Mouse (Mus musculus): ENCODE data around the gene Wdr18.

Wdr18 gene

GRCm38 (mm10) chr10:79959847-79960601 is at the start of gene Wdr18:
Wdr18 (plus strand) TSS chr10:79960152.
- DNase-seq, result peak; percentile 99 to 100

DNA sequence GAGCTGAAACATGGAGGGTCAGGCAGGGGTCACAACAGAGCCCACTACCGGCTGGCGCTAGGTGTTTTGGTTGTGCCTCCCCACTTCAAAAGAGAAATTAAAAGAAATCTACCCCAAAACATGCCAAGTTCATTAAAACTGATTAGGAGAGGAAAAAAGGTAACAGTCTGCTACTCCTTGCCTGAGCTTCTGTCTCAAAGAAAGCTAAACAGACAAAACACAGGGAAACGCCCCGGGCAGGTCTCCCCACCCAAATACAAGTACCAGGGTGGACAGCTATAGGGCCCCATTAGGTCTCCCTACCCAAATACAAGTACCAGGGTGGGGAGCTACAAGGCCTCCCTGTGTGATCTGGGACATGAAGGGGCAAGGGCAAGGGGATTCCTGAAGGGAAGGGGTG is 49.4 kb upstream of the Wdr18 start, which contains the start of gene Gm26602:
Gene Gm26602, plus strand, starts transcription at position 301 of the 400 bp plus-strand sequence.
- no peak for DNase-seq

- DNase-seq, result no peak
These were observed 47.5 kb upstream of the Wdr18 start for GRCm38 (mm10) chr10:79912412-79912811.

- DNase-seq, result no peak
These were observed 45.6 kb upstream of the Wdr18 start for GRCm38 (mm10) chr10:79914131-79914947.

DNA sequence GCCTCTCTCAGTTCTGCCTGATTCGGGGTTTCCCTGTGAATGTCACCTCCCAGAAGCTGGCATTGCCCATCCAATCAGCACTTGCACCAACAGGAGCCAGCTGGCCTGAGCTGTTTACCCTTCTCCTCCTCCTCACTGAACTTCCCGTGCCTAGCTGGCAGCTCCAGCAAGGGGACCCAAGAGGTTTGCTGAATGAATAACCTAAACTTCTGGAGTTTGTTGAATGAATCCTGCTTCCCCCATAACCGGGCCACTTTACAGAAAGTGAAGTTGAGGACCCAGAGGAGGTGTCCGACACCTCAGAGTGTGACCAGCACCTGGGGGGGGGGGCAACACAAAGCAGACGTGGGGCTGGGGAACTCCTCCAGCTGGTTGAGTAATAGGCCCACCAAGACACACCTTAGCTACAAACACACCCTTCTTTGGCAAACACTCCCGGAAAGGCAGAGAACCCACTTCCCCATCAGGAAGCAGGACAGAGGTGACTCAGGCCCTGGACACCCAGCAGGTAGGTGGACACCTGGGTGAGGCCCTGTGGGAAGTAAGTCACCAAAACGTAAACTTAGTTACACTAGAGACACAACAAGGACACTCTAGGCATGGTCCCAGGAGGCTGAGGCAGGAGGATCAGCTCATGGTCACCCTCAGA is 44.9 kb upstream of the Wdr18 start:
- DNase-seq, result no peak

GRCm38 (mm10) chr10:79916081-79916480 is 43.9 kb upstream of the Wdr18 start:
- DNase-seq, result no peak

DNA sequence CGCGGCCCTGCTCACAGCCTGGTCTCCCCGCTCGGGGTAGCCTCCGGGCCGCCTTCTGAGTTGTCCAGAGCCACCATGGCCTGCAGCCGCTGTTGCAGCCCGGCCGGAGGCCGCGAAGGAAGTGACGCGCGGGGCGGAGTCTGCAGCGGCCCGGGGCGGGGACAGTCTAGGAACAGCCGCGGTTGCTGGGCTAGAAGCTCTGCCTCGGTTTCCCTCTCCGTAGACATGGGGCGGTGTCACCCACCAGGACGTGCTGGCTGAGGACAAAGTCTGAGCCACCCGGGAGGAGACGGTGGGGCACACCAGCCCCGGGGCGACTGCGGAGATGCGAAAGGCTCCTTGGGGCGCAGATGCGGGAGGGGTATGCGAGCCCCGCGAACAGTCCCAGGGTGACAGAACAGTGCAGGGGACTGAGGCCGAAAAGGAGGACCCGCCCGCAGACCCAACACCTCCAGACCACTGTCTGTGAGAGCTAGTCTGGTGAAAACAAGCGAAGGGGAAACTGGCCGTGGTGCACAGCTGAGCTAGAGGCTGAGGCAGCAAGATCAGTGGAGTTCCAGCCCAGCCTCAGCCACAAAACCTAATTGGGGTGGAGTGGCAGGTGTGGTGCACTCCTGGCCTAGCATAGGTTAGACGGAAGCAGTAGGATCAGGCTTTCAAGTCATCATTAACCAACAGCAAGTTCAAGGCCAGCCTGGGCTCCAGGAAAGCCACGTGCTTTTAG is 43.0 kb upstream of the Wdr18 start, which contains the start of gene Kiss1r:
Gene Kiss1r, plus strand, starts transcription at position 164 of the 724 bp plus-strand sequence.
- peak; percentile 87 to 89 for DNase-seq

DNA sequence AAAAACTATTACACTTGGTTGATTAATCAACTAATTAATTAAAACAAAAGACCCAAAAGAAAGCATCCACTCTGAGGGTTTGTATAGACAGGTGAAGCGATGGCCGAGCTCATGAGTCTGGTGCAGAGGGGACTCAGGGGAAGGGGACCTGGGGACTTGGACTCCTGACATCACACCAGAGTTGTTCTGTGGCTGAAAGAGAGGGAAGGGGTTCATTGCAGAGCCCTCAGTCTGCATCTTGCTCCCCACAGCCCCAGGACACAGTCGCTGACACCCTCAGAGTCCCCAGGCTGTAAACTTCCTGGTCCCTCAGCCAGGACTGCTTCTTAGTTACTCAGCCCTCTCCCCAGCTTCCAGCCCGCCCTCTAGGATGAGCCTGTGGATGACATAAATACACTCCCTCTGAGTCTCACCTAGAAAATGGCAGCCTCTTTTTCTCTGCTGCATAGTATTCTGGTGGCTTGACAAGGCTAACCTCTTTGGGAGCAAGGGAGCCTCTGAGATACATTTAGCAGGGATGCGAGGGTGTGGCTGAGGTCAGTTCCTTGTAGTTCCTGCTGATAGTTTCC is 42.3 kb upstream of the Wdr18 start:
- no peak for DNase-seq

- DNase-seq, result no peak
These were observed 41.5 kb upstream of the Wdr18 start for GRCm38 (mm10) chr10:79918231-79919078.

- DNase-seq, result no peak
These were observed 40.6 kb upstream of the Wdr18 start for GRCm38 (mm10) chr10:79919251-79919849.

GRCm38 (mm10) chr10:79920056-79920890 is 39.7 kb upstream of the Wdr18 start:
- DNase-seq, result no peak

DNA sequence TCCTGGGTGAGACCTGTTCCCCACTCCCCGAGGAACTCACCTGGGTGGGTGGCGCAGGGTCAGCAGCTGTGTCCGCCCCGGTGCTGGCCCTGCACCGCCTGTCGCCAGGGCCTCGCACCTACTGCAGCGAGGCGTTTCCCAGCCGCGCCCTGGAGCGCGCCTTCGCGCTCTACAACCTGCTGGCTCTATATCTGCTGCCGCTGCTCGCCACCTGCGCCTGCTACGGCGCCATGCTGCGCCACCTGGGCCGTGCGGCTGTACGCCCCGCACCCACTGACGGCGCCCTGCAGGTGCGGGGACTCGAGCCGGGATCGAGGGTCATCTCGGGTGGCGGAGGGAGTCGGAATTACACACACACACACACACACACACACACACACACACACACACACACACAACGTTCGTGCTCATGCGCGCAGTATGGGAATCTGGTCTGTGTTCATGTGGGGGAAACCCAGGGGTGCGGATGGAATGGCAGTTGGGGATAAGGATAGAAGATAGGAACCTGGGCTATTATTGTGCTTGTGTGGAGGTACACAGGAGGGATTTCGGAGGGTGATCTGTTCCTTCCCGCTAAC is 38.9 kb upstream of the Wdr18 start, which contains the start of gene R3hdm4:
Gene R3hdm4, minus strand, starts transcription at position 251 of the 578 bp plus-strand sequence.
- DNase-seq, result no peak

DNA sequence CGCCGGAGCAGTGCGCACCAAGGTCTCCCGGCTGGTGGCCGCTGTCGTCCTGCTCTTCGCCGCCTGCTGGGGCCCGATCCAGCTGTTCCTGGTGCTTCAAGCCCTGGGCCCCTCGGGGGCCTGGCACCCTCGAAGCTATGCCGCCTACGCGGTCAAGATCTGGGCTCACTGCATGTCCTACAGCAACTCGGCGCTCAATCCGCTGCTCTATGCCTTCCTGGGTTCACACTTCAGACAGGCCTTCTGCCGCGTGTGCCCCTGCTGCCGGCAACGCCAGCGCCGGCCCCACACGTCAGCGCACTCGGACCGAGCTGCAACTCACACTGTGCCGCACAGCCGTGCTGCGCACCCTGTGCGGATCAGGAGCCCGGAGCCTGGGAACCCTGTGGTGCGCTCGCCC is 38.4 kb upstream of the Wdr18 start:
- no peak for DNase-seq

- peak; percentile 89 to 96 for DNase-seq
These were observed 34.8 kb upstream of the Wdr18 start for GRCm38 (mm10) chr10:79924998-79925784.

- DNase-seq, result peak; percentile 43 to 57
These were observed 34.0 kb upstream of the Wdr18 start for GRCm38 (mm10) chr10:79925785-79926490.

- peak; percentile 92 for DNase-seq
These were observed 33.2 kb upstream of the Wdr18 start, which contains the start of gene Arid3a for GRCm38 (mm10) chr10:79926491-79927323. Arid3a (plus strand) TSS chr10:79927043.

All from thymus, postnatal 36 days (tissue).